Mouse (Mus musculus) lung, embryonic 14.5 days (tissue): ENCODE measurements at regions not wholly inside any gene's neighbourhood (a gene's known extent, or its start where the extent isn't known, plus 50 kb on each side); places are given as distances from the start of the nearest gene placed in this dataset.

Source experiments
- ATAC-seq: fragments of 200-750 bp; cut with Nextera tagmentation; 2 replicates; pipeline ENCODE4 v1.8.0; 2017; ENCODE audit warnings: mild to moderate bottlenecking, moderate TSS enrichment, moderate library complexity; ENCODE audit not compliant: insufficient read depth
- DNase-seq: peaks from one replicate; pipeline ENCODE4 v3.0.0-alpha.2; 2015
- H3K27ac ChIP-seq: fragments of 300-500 bp; sonication (generic); 2 replicates; pipeline ENCODE4 v1.5.1; 2014; ENCODE audit warnings: low read depth, mild to moderate bottlenecking, moderate library complexity
- H3K27me3 ChIP-seq: fragments of 300-500 bp; sonication (generic); 2 replicates; pipeline ENCODE4 v1.6.1; 2014; ENCODE audit warnings: low read length, control low read depth; ENCODE audit not compliant: insufficient read depth
- H3K36me3 ChIP-seq: fragments of 300-500 bp; sonication (generic); 2 replicates; pipeline ENCODE4 v1.6.1; 2014; ENCODE audit warnings: control low read depth; ENCODE audit not compliant: insufficient read depth
- H3K4me1 ChIP-seq: fragments of 300-500 bp; sonication (generic); 2 replicates; pipeline ENCODE4 v1.6.1; 2014; ENCODE audit warnings: antibody characterized with exemption, control low read depth; ENCODE audit not compliant: insufficient read depth
- H3K4me2 ChIP-seq: fragments of 300-500 bp; sonication (generic); 2 replicates; pipeline ENCODE4 v1.6.1; 2014; ENCODE audit warnings: mild to moderate bottlenecking
- H3K4me3 ChIP-seq: fragments of 300-500 bp; sonication (generic); 2 replicates; pipeline ENCODE4 v1.5.1; 2014; ENCODE audit warnings: low read depth, low read length
- H3K9ac ChIP-seq: fragments of 300-500 bp; sonication (generic); 2 replicates; pipeline ENCODE4 v1.6.1; 2014
- H3K9me3 ChIP-seq: fragments of 300-500 bp; sonication (generic); 2 replicates; pipeline ENCODE4 v1.6.1; 2016; ENCODE audit warnings: low read depth, low read length, control low read depth
- CTCF ChIP-seq: IDR thresholded peaks from 2 replicates; pipeline ENCODE4 v1.5.1; 2016; ENCODE audit warnings: antibody characterized with exemption, low read depth
- WGBS: fragments of 180-500 bp; shearing (Covaris S2); extraction: QIAGEN DNeasy Blood & Tissue Kit; methylation state at CpG from one replicate; pipeline ENCODE4 v1.1.7; 2014; 5-methylcytosine and 5-hydroxymethylcytosine counted together

DNA sequence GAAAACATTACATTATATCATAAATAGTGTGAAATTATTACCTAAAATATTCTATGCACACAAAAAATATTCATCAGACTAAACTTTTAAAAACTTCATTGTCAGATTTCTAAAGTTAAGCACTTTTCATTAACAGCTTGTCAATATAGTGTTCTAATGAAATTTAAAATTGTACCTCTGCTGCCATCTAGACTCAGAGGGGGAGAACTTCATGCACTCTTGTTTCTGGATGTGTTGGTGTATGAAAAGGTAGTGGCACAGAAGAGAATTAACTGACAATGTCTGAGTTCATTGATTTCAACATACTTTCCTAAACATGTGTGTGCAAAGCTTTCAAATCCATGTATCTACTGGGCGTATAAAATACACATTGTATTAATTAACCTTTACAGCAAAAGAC, 967.5 kb downstream of the Pla2g4a start:
- ATAC-seq (no peak), DNase-seq (peak; percentile 56)
- Histone ChIP-seq H3K36me3 (no peaks in the 10 kb centered on the region), H3K4me1 (no peaks in the 10 kb centered on the region), H3K9ac (no peak overlapping the region), H3K27ac (no peak overlapping the region), H3K9me3 (no peaks in the 10 kb centered on the region), H3K27me3 (no peaks in the 10 kb centered on the region), H3K4me2 (no peak overlapping the region), H3K4me3 (no peak overlapping the region)
- TF ChIP-seq CTCF: peak; percentile 55
- WGBS: 46% methylated on average over 1 of the region's 1 CpGs

DNA sequence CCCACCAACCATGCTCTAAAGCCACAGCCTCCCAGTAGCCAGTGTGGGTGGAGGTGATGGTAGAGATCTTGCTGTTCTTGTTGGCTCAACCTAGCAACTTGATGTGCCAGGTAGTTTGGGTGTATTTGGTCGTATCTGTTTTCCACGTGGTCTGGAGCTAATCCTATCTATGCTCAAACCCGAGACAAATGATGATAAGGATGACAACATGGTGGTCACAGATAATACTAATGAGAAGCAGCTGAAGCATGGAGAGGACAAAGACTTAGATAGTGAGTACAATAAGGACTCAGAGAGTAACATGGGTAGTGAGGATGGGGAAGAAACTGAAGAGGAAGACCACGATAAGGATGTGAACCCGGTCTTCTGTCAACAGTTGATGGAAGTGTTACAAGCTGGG, 983.7 kb downstream of the Pla2g4a start:
- no peak overlapping the region for H3K4me2 ChIP-seq
- no peak overlapping the region for H3K9ac ChIP-seq
- TF ChIP-seq CTCF: no peak
- no peak overlapping the region for H3K4me3 ChIP-seq
- H3K27ac ChIP-seq: no peak overlapping the region
- H3K4me1 ChIP-seq: no peaks in the 10 kb centered on the region
- no peaks in the 10 kb centered on the region for H3K9me3 ChIP-seq
- no peak for ATAC-seq
- DNase-seq: no peak
- no peaks in the 10 kb centered on the region for H3K27me3 ChIP-seq
- WGBS: 81% methylated on average over 5 of the region's 5 CpGs
- H3K36me3 ChIP-seq: no peaks in the 10 kb centered on the region

DNA sequence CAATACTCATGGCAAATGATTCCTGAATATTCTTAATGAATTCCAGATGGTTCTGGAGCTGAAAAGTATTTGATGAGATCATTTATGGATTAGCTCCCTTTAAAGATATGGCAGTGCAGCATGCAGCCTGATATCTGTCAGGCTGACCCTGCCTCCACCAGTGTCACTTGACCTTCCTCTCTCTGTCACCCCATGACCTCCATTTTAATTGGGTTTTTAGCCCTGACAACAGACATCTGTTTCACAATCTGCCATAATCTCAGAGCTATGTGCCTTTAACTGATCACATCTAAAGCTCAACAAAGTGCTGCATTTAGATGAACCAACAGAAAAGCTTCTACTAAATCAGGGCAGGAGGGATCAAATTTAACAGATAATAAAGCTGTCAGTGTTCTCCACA, 995.7 kb downstream of the Pla2g4a start:
- Histone ChIP-seq H3K27me3 (no peaks in the 10 kb centered on the region), H3K9ac (no peak overlapping the region), H3K36me3 (no peaks in the 10 kb centered on the region), H3K4me2 (no peak overlapping the region), H3K27ac (no peak overlapping the region), H3K9me3 (no peaks in the 10 kb centered on the region), H3K4me1 (no peaks in the 10 kb centered on the region), H3K4me3 (no peak overlapping the region)
- TF ChIP-seq CTCF: no peak
- DNase-seq (no peak), ATAC-seq (no peak)

DNA sequence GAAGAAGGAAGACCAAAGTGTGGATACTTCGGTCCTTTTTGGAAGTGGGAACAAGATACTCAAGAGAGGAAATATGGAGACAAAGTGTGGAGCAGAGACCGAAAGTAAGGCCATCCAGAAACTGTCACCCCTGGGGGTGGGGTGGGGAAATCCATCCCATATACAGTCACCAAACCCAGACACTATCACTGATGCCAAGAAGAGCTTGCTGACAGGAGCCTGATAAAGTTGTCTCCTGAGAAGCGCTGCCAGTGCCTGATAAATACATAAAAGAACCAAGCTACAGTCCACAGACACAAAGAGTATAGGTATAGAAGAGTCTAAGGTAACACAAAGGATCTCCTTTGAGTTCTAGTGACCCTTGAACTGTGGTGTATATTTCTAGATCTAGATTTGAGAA, 1026.7 kb downstream of the Pla2g4a start:
- ATAC-seq (no peak), DNase-seq (no peak)
- Histone ChIP-seq H3K9me3 (no peaks in the 10 kb centered on the region), H3K4me2 (no peak overlapping the region), H3K4me3 (no peak overlapping the region), H3K27ac (no peak overlapping the region), H3K9ac (no peak overlapping the region), H3K36me3 (no peaks in the 10 kb centered on the region), H3K4me1 (no peaks in the 10 kb centered on the region), H3K27me3 (no peaks in the 10 kb centered on the region)
- WGBS: 75% methylated on average over 3 of the region's 3 CpGs
- TF ChIP-seq CTCF: no peak

DNA sequence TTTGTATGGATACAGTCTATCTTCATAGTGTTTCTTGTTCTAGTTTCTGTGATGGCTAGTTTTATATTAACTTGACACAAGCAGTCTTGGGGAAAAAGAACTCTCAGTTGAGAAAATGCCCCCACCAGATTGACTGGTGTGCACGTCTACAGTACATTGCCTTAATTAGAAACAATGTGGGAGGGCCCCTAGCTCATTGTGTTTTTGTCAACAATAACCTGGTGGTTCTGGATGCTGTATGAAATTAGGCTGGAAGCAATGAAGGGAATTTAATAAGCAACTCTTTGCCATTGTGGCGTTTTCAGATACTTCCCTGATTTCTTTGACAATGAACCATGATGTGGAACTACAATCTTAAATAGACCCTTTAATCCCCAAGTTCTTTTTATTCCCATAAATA, 1036.6 kb downstream of the Pla2g4a start:
- H3K4me3 ChIP-seq: no peak overlapping the region
- ATAC-seq (no peak), DNase-seq (no peak)
- H3K9me3 ChIP-seq: no peaks in the 10 kb centered on the region
- H3K4me2 ChIP-seq: no peak overlapping the region
- H3K27me3 ChIP-seq: no peaks in the 10 kb centered on the region
- H3K4me1 ChIP-seq: no peaks in the 10 kb centered on the region
- H3K27ac ChIP-seq: no peak overlapping the region
- 79% methylated on average over 2 of the region's 2 CpGs for WGBS
- no peak for TF ChIP-seq CTCF
- H3K36me3 ChIP-seq: no peaks in the 10 kb centered on the region
- H3K9ac ChIP-seq: no peak overlapping the region

DNA sequence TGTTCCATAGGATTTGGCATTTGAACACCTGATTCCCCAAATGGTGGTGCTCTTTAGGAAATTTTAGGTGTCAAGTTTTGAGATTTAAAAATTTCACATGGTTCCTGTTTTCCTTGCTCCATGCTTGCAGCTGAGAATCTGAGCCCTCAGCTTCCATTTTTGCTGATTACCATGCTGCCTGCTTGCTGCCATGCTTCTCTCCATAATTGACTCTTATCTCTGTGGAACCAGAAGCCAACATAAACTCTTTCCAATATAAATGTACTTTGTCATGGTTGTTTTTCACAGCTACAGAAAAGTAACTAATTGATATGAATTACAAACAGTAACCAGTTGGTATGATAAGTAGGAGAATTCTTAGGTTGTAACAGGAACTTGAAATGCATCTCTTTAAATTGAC, 1044.0 kb downstream of the Pla2g4a start:
- Histone ChIP-seq H3K4me3 (no peak overlapping the region), H3K9ac (no peak overlapping the region), H3K4me1 (no peaks in the 10 kb centered on the region), H3K9me3 (no peaks in the 10 kb centered on the region), H3K36me3 (no peaks in the 10 kb centered on the region), H3K4me2 (no peak overlapping the region), H3K27ac (no peak overlapping the region), H3K27me3 (no peaks in the 10 kb centered on the region)
- ATAC-seq (no peak), DNase-seq (no peak)
- TF ChIP-seq CTCF: no peak

DNA sequence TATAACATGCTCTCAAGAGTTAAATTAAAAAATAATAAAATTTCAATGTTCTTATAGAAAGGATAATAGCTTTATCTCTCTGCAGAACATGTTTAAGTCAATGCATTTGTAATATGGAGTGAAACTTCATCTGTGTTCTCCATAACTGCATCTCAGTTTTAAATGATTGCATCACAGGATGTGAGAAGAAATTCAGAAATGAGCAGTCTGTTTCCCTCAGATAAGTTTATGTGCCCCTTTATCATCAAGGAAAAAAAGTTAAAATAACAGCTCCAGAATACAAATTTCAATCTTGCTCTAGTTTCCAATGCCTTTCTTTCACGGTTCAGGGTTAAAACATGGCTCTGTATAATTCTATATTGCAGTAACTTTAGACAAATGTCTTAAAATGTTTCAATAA, 1048.3 kb downstream of the Pla2g4a start:
- no peak overlapping the region for H3K4me2 ChIP-seq
- 73% methylated on average over 1 of the region's 1 CpGs for WGBS
- no peaks in the 10 kb centered on the region for H3K27me3 ChIP-seq
- H3K27ac ChIP-seq: no peak overlapping the region
- H3K9me3 ChIP-seq: no peaks in the 10 kb centered on the region
- no peak overlapping the region for H3K4me3 ChIP-seq
- no peak for TF ChIP-seq CTCF
- H3K4me1 ChIP-seq: no peaks in the 10 kb centered on the region
- DNase-seq (no peak), ATAC-seq (no peak)
- no peaks in the 10 kb centered on the region for H3K36me3 ChIP-seq
- H3K9ac ChIP-seq: no peak overlapping the region

DNA sequence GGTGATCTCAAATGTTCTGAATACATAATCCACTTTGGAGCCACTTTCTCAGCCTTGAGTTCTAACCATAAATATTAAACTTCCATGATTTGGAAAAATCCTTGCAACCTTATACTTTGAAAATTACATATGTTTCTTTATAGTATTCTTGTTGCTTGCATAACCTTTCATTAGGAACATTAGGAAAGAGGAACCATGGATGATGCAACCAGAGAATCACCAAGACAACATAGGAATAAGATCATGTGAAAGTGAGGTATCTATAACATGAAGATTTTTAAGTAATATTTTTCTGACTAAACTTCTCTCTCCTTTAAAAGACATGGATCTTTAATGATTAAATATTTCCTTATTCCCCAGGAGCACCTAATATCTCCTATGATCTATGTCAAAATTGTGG, 1057.0 kb downstream of the Pla2g4a start:
- Histone ChIP-seq H3K27me3 (no peaks in the 10 kb centered on the region), H3K4me2 (no peak overlapping the region), H3K9ac (no peak overlapping the region), H3K36me3 (no peaks in the 10 kb centered on the region), H3K9me3 (no peaks in the 10 kb centered on the region), H3K4me3 (no peak overlapping the region), H3K4me1 (no peaks in the 10 kb centered on the region), H3K27ac (no peak overlapping the region)
- no peak for TF ChIP-seq CTCF
- ATAC-seq (no peak), DNase-seq (no peak)
